Mouse (Mus musculus) gastrocnemius, postnatal 4 days (tissue): Measurements from ENCODE around the gene Pet2. TPM values are rescaled to one million over a fixed set of nuclear protein-coding genes. Genes with fewer than 3 reads are reported as not detected.

Experiments used
- DNase-seq, 2 experiments: peaks; one replicate each; pipeline ENCODE4 v3.0.0; 2021 to 2022; ENCODE audit warnings: low spot score in 2 of 2, mixed read lengths in 2 of 2
- long read RNA-seq, 2 experiments: library from polyadenylated mRNA; stranded (forward); transcript quantifications; one replicate each; pipeline ENCODE4 v2.0.0; 2021
- total RNA-seq, 2 experiments: library from RNA; stranded (reverse); gene quantifications; 2 replicates each; pipeline ENCODE4 v1.2.3; 2021

Pet2 gene
- total RNA-seq, result not detected
- long read RNA-seq, experiment 1, result 0 reads
- long read RNA-seq, experiment 2, result 0 reads

DNA sequence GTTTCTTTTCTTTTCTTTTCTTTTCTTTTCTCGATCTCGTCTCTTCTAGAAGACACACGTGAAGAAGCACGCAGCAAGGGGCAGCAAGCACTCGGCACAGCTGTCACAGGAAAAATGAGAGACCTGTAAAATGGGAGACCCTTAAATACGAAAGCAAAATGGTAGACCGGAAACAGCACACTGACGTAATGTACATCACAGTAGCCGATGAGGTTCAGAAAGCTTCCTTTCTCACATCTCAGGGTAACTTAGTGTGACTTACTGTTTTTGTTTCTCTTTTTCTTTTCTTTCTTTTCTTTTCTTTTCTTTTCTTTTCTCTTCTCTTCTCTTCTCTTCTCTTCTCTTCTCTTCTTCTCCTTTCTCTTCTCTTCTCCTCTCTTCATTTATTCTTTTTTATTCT is at the start of gene Pet2:
Pet2 (minus strand) TSS at position 101 of the 400 bp plus-strand sequence.
- no peak for DNase-seq
